Mouse (Mus musculus): Measurements from ENCODE around the gene Etl4. TPM values are rescaled to one million over a fixed set of nuclear protein-coding genes. Genes with fewer than 3 reads are reported as not detected.

Etl4 gene
- total and polyA plus RNA-seq, 3 experiments: not detected

GRCm38 (mm10) chr2:20508724-20509052 lies 599.1 kb downstream of the Etl4 start:
- Histone ChIP-seq H3K27me3 (ENCODE audit: control insufficient read depth in 1 of 2, insufficient read depth in 2 of 2, low read length in 2 of 2) (no peaks in the 10 kb centered on the region), H3K79me2 (ENCODE audit: control insufficient read depth, insufficient read depth, low read length, poor library complexity) (no peaks in the 10 kb centered on the region), H3K36me3 (ENCODE audit: control insufficient read depth in 1 of 2, insufficient read depth in 2 of 2, low read length in 2 of 2) (no peaks in the 10 kb centered on the region), H3K4me3 (ENCODE audit: control insufficient read depth in 1 of 2, insufficient read depth in 1 of 2, low read depth in 2 of 2, low read length in 2 of 2) (no peak overlapping the region), H3K27ac (ENCODE audit: control insufficient read depth, low read depth, low read length) (no peak overlapping the region), H3K9me3 (replicated peaks; ENCODE audit: insufficient read depth, low read length) (no peaks in the 10 kb centered on the region), H3K4me1 (ENCODE audit: control insufficient read depth in 1 of 2, insufficient read depth in 2 of 2, low read length in 2 of 2) (no peaks in the 10 kb centered on the region), H3K9ac (ENCODE audit: control insufficient read depth, low read depth, low read length, poor library complexity, severe bottlenecking) (no peak overlapping the region)
- TF ChIP-seq ZKSCAN1 (IDR thresholded peaks at IDR 0.05; ENCODE audit: low read depth, low read length) (no peak), SMC3 (IDR thresholded peaks at IDR 0.05; ENCODE audit: low read depth, low read length) (no peak), RAD21 (IDR thresholded peaks at IDR 0.05; ENCODE audit: low read depth, low read length) (no peak), MAZ (IDR thresholded peaks at IDR 0.05; ENCODE audit: low read depth, low read length) (no peak)
- DNase-seq (ENCODE audit: low read depth, low spot score): no peak

GRCm38 (mm10) chr2:20510061-20510460 lies 600.5 kb downstream of the Etl4 start:
- Histone ChIP-seq H3K27me3 (ENCODE audit: control insufficient read depth in 1 of 2, insufficient read depth in 2 of 2, low read length in 2 of 2) (no peaks in the 10 kb centered on the region), H3K79me2 (ENCODE audit: control insufficient read depth, insufficient read depth, low read length, poor library complexity) (no peaks in the 10 kb centered on the region), H3K4me1 (ENCODE audit: control insufficient read depth in 1 of 2, insufficient read depth in 2 of 2, low read length in 2 of 2) (no peaks in the 10 kb centered on the region), H3K9ac (ENCODE audit: control insufficient read depth, low read depth, low read length, poor library complexity, severe bottlenecking) (no peak overlapping the region), H3K27ac (ENCODE audit: control insufficient read depth, low read depth, low read length) (no peak overlapping the region), H3K36me3 (ENCODE audit: control insufficient read depth in 1 of 2, insufficient read depth in 2 of 2, low read length in 2 of 2) (no peaks in the 10 kb centered on the region), H3K4me3 (ENCODE audit: control insufficient read depth in 1 of 2, insufficient read depth in 1 of 2, low read depth in 2 of 2, low read length in 2 of 2) (no peak overlapping the region), H3K9me3 (replicated peaks; ENCODE audit: insufficient read depth, low read length) (no peaks in the 10 kb centered on the region)
- no peak for TF ChIP-seq CTCF (IDR thresholded peaks at IDR 0.05 in 2 of 3, conservative IDR thresholded peaks at IDR 0.05 in 1 of 3; ENCODE audit: control insufficient read depth in 1 of 3, insufficient read depth in 1 of 3, low read depth in 2 of 3, low read length in 3 of 3, poor library complexity in 1 of 3, severe bottlenecking in 1 of 3)
- no peak for TF ChIP-seq ZMIZ1 (IDR thresholded peaks at IDR 0.05; ENCODE audit: low read depth, low read length)
- no peak for DNase-seq (ENCODE audit: low read depth, low spot score)

GRCm38 (mm10) chr2:20516270-20516865 lies 606.8 kb downstream of the Etl4 start:
- Histone ChIP-seq H3K36me3 (ENCODE audit: control insufficient read depth in 1 of 2, insufficient read depth in 2 of 2, low read length in 2 of 2) (no peaks in the 10 kb centered on the region), H3K79me2 (ENCODE audit: control insufficient read depth, insufficient read depth, low read length, poor library complexity) (no peaks in the 10 kb centered on the region), H3K9ac (ENCODE audit: control insufficient read depth, low read depth, low read length, poor library complexity, severe bottlenecking) (no peak overlapping the region), H3K27me3 (ENCODE audit: control insufficient read depth in 1 of 2, insufficient read depth in 2 of 2, low read length in 2 of 2) (no peaks in the 10 kb centered on the region), H3K27ac (ENCODE audit: control insufficient read depth, low read depth, low read length) (no peak overlapping the region), H3K4me3 (ENCODE audit: control insufficient read depth in 1 of 2, insufficient read depth in 1 of 2, low read depth in 2 of 2, low read length in 2 of 2) (no peak overlapping the region), H3K4me1 (ENCODE audit: control insufficient read depth in 1 of 2, insufficient read depth in 2 of 2, low read length in 2 of 2) (no peaks in the 10 kb centered on the region), H3K9me3 (replicated peaks; ENCODE audit: insufficient read depth, low read length) (no peaks in the 10 kb centered on the region)
- no peak for DNase-seq (ENCODE audit: low read depth, low spot score)
- TF ChIP-seq MYC (IDR thresholded peaks at IDR 0.05; ENCODE audit: low read depth, low read length) (no peak), CHD2 (IDR thresholded peaks at IDR 0.05; ENCODE audit: low read length) (no peak), TCF12 (IDR thresholded peaks at IDR 0.05; ENCODE audit: low read depth, low read length) (no peak), POLR2A (IDR thresholded peaks at IDR 0.05; ENCODE audit: control insufficient read depth in 1 of 2, insufficient read depth in 1 of 2, low read depth in 1 of 2, low read length in 2 of 2, poor library complexity in 1 of 2) (no peak), ZC3H11A (IDR thresholded peaks at IDR 0.05; ENCODE audit: low read depth, low read length) (no peak), KAT2A (conservative IDR thresholded peaks at IDR 0.05; ENCODE audit: low read depth, low read length) (no peak), RAD21 (IDR thresholded peaks at IDR 0.05; ENCODE audit: low read depth, low read length) (no peak), BHLHE40 (IDR thresholded peaks at IDR 0.05; ENCODE audit: borderline replicate concordance, low read depth, low read length) (no peak), ZKSCAN1 (IDR thresholded peaks at IDR 0.05; ENCODE audit: low read depth, low read length) (no peak), MEF2A (IDR thresholded peaks at IDR 0.05; ENCODE audit: extremely low read depth, insufficient replicate concordance, low read depth, low read length, poor library complexity, severe bottlenecking) (no peak), EP300 (IDR thresholded peaks at IDR 0.05; ENCODE audit: low read depth in 1 of 2, low read length in 2 of 2) (no peak), CTCF (IDR thresholded peaks at IDR 0.05 in 2 of 3, conservative IDR thresholded peaks at IDR 0.05 in 1 of 3; ENCODE audit: control insufficient read depth in 1 of 3, insufficient read depth in 1 of 3, low read depth in 2 of 3, low read length in 3 of 3, poor library complexity in 1 of 3, severe bottlenecking in 1 of 3) (no peak), MAZ (IDR thresholded peaks at IDR 0.05; ENCODE audit: low read depth, low read length) (no peak)
